Mouse (Mus musculus): ENCODE data around the gene Aaed1.

DNA sequence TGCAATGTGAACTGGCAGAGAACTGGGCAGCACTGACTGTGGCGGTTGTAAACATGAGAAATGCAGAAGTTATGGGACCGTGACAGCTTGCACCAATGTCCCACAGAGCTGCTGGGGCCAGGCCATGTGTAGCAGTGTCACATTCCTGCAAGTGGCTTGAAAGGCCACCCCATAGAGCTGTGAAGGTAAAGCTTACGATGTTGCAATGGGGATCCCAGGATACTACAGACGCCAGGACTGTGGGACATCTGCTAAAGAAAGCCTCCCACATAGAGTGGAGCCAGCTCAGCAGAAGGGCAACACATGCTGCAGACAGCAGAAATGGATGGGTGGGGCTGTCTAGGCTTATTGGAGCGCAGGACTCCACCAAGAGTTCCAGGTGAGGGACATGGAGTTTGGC lies 5.0 kb downstream of the Aaed1 start:
- TF ChIP-seq CTCF (IDR thresholded peaks at IDR 0.05; ENCODE audit: low read depth, low read length) (no peak), POLR2A (IDR thresholded peaks at IDR 0.05; ENCODE audit: insufficient read depth, low read length) (no peak), EP300 (IDR thresholded peaks at IDR 0.05; ENCODE audit: insufficient read depth, low read depth, low read length) (no peak)
